Mouse (Mus musculus): Measurements from ENCODE around the gene Ccdc81.

- TF ChIP-seq POLR2A (IDR thresholded peaks at IDR 0.05; ENCODE audit: low read depth, low read length) = no peak
- TF ChIP-seq CTCF (IDR thresholded peaks at IDR 0.05; ENCODE audit: extremely low read depth, insufficient read depth, insufficient read length, insufficient replicate concordance) = no peak
Observed at GRCm38 (mm10) chr7:89864769-89865168, 38.7 kb downstream of the Ccdc81 start.
